Mouse (Mus musculus) ovary, adult 18-20 months (tissue): ENCODE measurements around the gene Nod2.

ENCODE experiments used
- DNase-seq: peaks from one replicate; pipeline ENCODE4 v3.0.0; 2022; ENCODE audit warnings: low spot score, mixed read lengths

Nod2 gene

GRCm38 (mm10) chr8:88646837-88647778, at the start of gene Nod2:
Nod2 (plus strand) TSS chr8:88647315.
- DNase-seq = peak; percentile 66

GRCm38 (mm10) chr8:88598578-88598977, 48.5 kb upstream of the Nod2 start:
- no peak for DNase-seq

GRCm38 (mm10) chr8:88599491-88599890, 47.6 kb upstream of the Nod2 start:
- no peak for DNase-seq

- DNase-seq = no peak
Observed at GRCm38 (mm10) chr8:88603446-88603989, 43.6 kb upstream of the Nod2 start.

GRCm38 (mm10) chr8:88604065-88605038, 42.8 kb upstream of the Nod2 start:
- peak; percentile 65 for DNase-seq

GRCm38 (mm10) chr8:88605361-88606040, 41.6 kb upstream of the Nod2 start:
- no peak for DNase-seq

GRCm38 (mm10) chr8:88609036-88609435, 38.1 kb upstream of the Nod2 start:
- DNase-seq = no peak

GRCm38 (mm10) chr8:88610271-88610670, 36.8 kb upstream of the Nod2 start:
- no peak for DNase-seq

- no peak for DNase-seq
Observed at GRCm38 (mm10) chr8:88614981-88615380, 32.1 kb upstream of the Nod2 start.

GRCm38 (mm10) chr8:88618612-88619011, 28.5 kb upstream of the Nod2 start:
- DNase-seq = no peak

- no peak for DNase-seq
Observed at GRCm38 (mm10) chr8:88619513-88619912, 27.6 kb upstream of the Nod2 start.

- no peak for DNase-seq
Observed at GRCm38 (mm10) chr8:88620931-88621330, 26.2 kb upstream of the Nod2 start.

GRCm38 (mm10) chr8:88621408-88621807, 25.7 kb upstream of the Nod2 start:
- DNase-seq = peak; percentile 14

- DNase-seq = no peak
Observed at GRCm38 (mm10) chr8:88623351-88623750, 23.8 kb upstream of the Nod2 start.

- no peak for DNase-seq
Observed at GRCm38 (mm10) chr8:88624276-88624675, 22.8 kb upstream of the Nod2 start.

GRCm38 (mm10) chr8:88626433-88626832, 20.7 kb upstream of the Nod2 start:
- DNase-seq = no peak

GRCm38 (mm10) chr8:88626940-88627264, 20.2 kb upstream of the Nod2 start:
- no peak for DNase-seq

GRCm38 (mm10) chr8:88627265-88627991, 19.7 kb upstream of the Nod2 start:
- peak; percentile 70 for DNase-seq

- no peak for DNase-seq
Observed at GRCm38 (mm10) chr8:88628001-88628774, 18.9 kb upstream of the Nod2 start.

- DNase-seq = no peak
Observed at GRCm38 (mm10) chr8:88630225-88630624, 16.9 kb upstream of the Nod2 start.
